Mouse (Mus musculus) CH12.LX (cell line): ENCODE results near the gene Arhgap45.

Experiments
- CTCF ChIP-seq, 2 experiments: IDR thresholded peaks in 1 of 2; conservative IDR thresholded peaks in 1 of 2; 2 replicates each; pipeline ENCODE4 v1.5.1; 2011 to 2012; ENCODE audit warnings: low read depth in 2 of 2, low read length in 2 of 2, improper control_type of control experiment in 1 of 2, inconsistent platforms in 1 of 2, mild to moderate bottlenecking in 1 of 2, moderate library complexity in 1 of 2
- EP300 ChIP-seq: IDR thresholded peaks from 2 replicates; pipeline ENCODE4 v1.6.1; 2011; ENCODE audit warnings: low read length, improper control_type of control experiment
- POLR2A ChIP-seq: IDR thresholded peaks from 2 replicates; pipeline ENCODE4 v1.6.1; 2011; ENCODE audit warnings: low read depth, mild to moderate bottlenecking, improper control_type of control experiment, low read length
- SIN3A ChIP-seq: IDR thresholded peaks from 2 replicates; pipeline ENCODE4 v1.6.1; 2012; ENCODE audit warnings: low read length, improper control_type of control experiment, inconsistent platforms

DNA sequence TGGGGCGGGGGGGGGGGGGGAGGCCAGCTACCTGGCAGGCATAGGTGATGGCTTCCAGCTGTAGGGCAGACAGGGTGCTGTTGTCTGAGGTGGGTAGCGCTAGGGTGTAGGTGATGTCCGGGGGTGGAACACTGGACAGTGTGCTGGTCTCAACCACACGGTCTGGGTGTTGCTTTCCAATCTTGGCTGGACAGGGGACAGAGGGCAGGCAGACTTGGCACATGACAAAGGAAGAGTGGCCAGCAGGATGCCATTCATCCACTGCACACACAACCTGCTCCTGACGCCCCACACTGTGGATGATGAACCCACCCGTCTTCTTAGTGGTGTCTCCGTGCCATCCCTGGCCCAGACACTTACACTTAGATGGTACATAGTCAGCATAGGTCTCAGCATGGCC, 52.8 kb downstream of the Arhgap45 start:
- TF ChIP-seq POLR2A (no peak), EP300 (no peak), CTCF (conservative IDR thresholded peaks at IDR 0.05 in 1 of 2, IDR thresholded peaks at IDR 0.05 in 1 of 2; ENCODE audit: low read depth in 2 of 2, low read length in 2 of 2) (no peak), SIN3A (no peak)
